In genomic region chr10:8943698-8944097, GRCm38 (mm10) we compare ENCODE assay signal across 15 mouse cellular contexts. TPM values are rescaled to one million over a fixed set of nuclear protein-coding genes. Genes with fewer than 3 reads are reported as not detected.
DNase-seq lines count a peak whose midpoint lies in the region; ATAC-seq and TF ChIP-seq lines count a peak whose summit lies in the region.
"Had no signal": no experiment of that assay in that cellular context is flagged by ENCODE, and none has a peak within 500 bp of the region (broad histone marks: within the 10 kb centered on the region; RNA-seq: fewer than 3 reads in every experiment).

No protein-coding gene starts in this region.

- TF ChIP-seq EP300 in heart, postnatal 0 days (IDR thresholded peaks at IDR 0.05; ENCODE audit: low read depth) = no peak

- no peaks in the 10 kb centered on the region for H3K36me3 ChIP-seq in heart, postnatal 0 days (replicated peaks; ENCODE audit: control insufficient read depth, insufficient read depth, low read length)
- H3K36me3 ChIP-seq: midbrain, embryonic 15.5 days had no signal

- ATAC-seq in heart, postnatal 0 days (ENCODE audit: insufficient read depth, low read depth) = no peak
- ATAC-seq: midbrain, embryonic 15.5 days; Patski had no signal

- DNase-seq in adrenal gland, postnatal 10 days = peak; percentile 23
- DNase-seq in adrenal gland, postnatal 4 days (ENCODE audit: low spot score in 2 of 2) = no peak
- no peak for DNase-seq in heart, postnatal 0 days (ENCODE audit: low spot score)
- DNase-seq in heart, adult 11 months = no peak
- peak; percentile 8 to 44 for DNase-seq in left cerebral cortex, postnatal 25 days (ENCODE audit: low spot score in 2 of 2)
- DNase-seq in left cerebral cortex, adult 18-20 months (ENCODE audit: low spot score in 2 of 2) = no peak
- DNase-seq in frontal cortex, adult 2 months (ENCODE audit: extremely low spot score in 1 of 2, low spot score in 1 of 2) = peak; percentile 24 to 27
- DNase-seq in embryo, embryonic 9.5 days (ENCODE audit: extremely low spot score) = no peak
- DNase-seq: embryo, embryonic 11 days; heart, adult 18-20 months; kidney, postnatal 36 days; lung, adult 2 months; thymus, postnatal 4 days had no signal

- H3K4me2 ChIP-seq in heart, postnatal 0 days (ENCODE audit: low read depth, low read length) = peak overlapping the region; percentile 49; the same call in 1 of the 2 replicates
- H3K4me2 ChIP-seq: midbrain, embryonic 15.5 days had no signal

- intact Hi-C loops in left cerebral cortex, postnatal 25 days (cut with DNase I) = no loop called here

- H3K9ac ChIP-seq in heart, postnatal 0 days (replicated peaks; ENCODE audit: low read depth, low read length) = no peak overlapping the region
- H3K9ac ChIP-seq: midbrain, embryonic 15.5 days had no signal

- TF ChIP-seq CTCF in heart, postnatal 0 days (IDR thresholded peaks at IDR 0.05; ENCODE audit: low read depth) = no peak

- H3K27me3 ChIP-seq in heart, postnatal 0 days (ENCODE audit: control insufficient read depth, insufficient read depth, low read length) = no peaks in the 10 kb centered on the region
- H3K27me3 ChIP-seq: midbrain, embryonic 15.5 days; Patski had no signal

- no peaks in the 10 kb centered on the region for H3K9me3 ChIP-seq in heart, postnatal 0 days (replicated peaks; ENCODE audit: control insufficient read depth, low read length)
- H3K9me3 ChIP-seq: midbrain, embryonic 15.5 days had no signal

- H3K4me1 ChIP-seq in heart, postnatal 0 days (ENCODE audit: control insufficient read depth, insufficient read depth) = no peaks in the 10 kb centered on the region

- 77% methylated on average over 6 of the region's 6 CpGs for WGBS in heart, postnatal 0 days

- no peak overlapping the region for H3K27ac ChIP-seq in heart, postnatal 0 days (ENCODE audit: low read depth)
- H3K27ac ChIP-seq: midbrain, embryonic 15.5 days had no signal

- no peak overlapping the region for H3K4me3 ChIP-seq in heart, postnatal 0 days (ENCODE audit: low read depth, low read length)
- H3K4me3 ChIP-seq: midbrain, embryonic 15.5 days had no signal

RNA-seq across cellular contexts. Expression of gene Sash1, which starts 57.8 kb away (rescaled TPM):
- 10 to 100 TPM; 47.7 to 50.6 TPM for total RNA-seq in adrenal gland, postnatal 10 days (2021)
- 10 to 100 TPM; 71.2 to 74.2 TPM for total RNA-seq in adrenal gland, postnatal 4 days (2021)
- total RNA-seq in heart, postnatal 0 days (2014; rRNA removed; ENCODE audit: low replicate concordance) = 17.7 and 18.3 TPM in 2 replicates
- 3.8 and 3.9 TPM in 2 replicates for polyA plus RNA-seq in heart, postnatal 0 days (2015; fragmentation: Nextera tagmentation; extraction: Ambion mirVana)
- 10 to 100 TPM; 50.2 to 50.5 TPM for total RNA-seq in left cerebral cortex, postnatal 25 days (2021)
- 10 to 100 TPM; 44.3 to 53.6 TPM for total RNA-seq in left cerebral cortex, adult 18-20 months (2021)
- 34.4 and 35.6 TPM in 2 replicates for polyA plus RNA-seq in frontal cortex, adult 2 months (2012; rRNA removed)

Comparison
In these comparisons a context has a peak if more than half of its experiments do, and no peak if none do; other contexts are left out.
1. DNase-seq: peak in adrenal gland, postnatal 10 days (single experiment), left cerebral cortex, postnatal 25 days (2 of 2) and frontal cortex, adult 2 months (2 of 2); none in adrenal gland, postnatal 4 days (0 of 2), heart, postnatal 0 days (single experiment), heart, adult 11 months (single experiment), left cerebral cortex, adult 18-20 months (0 of 2) and embryo, embryonic 9.5 days (single experiment).